Mouse (Mus musculus): ENCODE data around the gene Six1. TPM values are rescaled to one million over a fixed set of nuclear protein-coding genes. Genes with fewer than 3 reads are reported as not detected.
"Not testable (repeated sequence)": the region's sequence is repeated elsewhere in the genome, so short reads cannot be mapped to it uniquely, and the experiment has no call there.

Gene Six1
- total RNA-seq, 4 experiments from 2014 or later, result 1.6 to 3.6 (median 2.9) TPM

DNA sequence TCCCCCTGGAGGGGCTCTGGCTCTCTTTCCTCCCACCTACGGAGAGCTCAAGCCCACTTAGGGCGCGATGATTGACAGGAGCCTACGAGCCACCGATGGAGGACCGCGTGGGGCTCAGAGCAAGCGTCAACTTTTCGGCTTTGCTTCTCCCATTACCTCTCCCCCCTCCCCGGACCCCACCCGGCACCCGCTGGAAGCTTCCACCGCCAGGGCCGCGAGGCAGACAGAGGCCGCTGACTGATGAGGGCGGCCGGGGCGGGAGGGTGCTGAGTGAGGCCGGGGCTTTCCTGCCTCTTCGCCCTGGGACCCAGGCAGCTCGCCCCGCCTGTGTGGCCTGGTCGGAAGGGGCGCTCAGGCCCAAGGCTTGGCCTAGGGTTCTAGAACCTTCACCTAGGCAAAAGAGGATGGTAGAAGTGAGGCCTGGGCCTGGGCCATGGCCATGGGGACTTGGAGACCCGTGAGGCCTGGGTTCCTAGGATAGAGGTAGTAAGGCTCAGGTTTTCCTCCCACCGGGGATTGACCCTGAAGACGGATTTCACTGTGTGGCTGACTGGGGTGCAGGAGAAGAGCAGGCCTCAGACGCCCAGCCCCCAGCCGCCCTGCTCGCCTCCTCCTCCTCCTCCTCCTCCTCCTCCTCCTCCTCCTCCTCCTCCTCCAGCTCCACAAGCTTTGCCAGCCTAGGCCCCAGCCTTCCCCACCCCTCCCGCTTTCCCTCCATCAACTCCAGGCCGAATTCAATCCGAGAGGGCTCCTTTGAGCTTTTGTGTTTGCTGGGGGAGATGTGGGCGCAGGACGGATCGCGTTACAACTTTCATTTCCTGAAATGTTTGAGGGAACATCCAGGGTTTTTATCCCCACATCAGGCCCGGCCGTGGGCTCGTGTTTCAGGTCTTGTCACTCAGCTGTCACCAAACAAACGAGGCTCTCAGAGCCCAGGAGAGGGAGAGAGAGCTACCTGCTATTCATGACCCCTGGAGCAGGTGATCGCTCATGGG lies 18.5 kb downstream of the Six1 start:
- DNase-seq (ENCODE audit: low spot score), result no peak

DNA sequence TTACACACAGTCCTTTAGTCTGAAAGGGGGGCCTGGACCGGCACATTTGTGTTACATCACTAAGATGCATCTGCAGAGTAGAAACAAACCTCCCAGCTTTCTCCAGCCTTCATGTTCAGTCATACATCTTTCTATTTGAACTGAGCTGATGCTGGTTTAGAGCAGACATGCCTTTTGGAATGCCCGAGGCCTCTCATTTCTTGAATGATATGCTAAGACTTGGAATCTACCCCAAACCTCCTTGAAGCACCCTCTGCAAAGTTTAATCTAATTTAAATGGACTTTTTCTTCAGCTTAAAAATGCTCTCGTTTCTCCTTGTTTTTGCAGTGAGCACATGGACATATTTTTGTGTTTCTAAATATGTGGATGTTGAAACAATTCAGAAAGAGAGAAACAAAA lies 21.0 kb downstream of the Six1 start:
- DNase-seq (ENCODE audit: low spot score), result no peak

GRCm38 (mm10) chr12:73031315-73031714 lies 22.4 kb downstream of the Six1 start:
- no peak for DNase-seq (ENCODE audit: low spot score)

GRCm38 (mm10) chr12:73025490-73025889 lies 28.2 kb downstream of the Six1 start:
- DNase-seq (ENCODE audit: low spot score), result peak; percentile 91

DNA sequence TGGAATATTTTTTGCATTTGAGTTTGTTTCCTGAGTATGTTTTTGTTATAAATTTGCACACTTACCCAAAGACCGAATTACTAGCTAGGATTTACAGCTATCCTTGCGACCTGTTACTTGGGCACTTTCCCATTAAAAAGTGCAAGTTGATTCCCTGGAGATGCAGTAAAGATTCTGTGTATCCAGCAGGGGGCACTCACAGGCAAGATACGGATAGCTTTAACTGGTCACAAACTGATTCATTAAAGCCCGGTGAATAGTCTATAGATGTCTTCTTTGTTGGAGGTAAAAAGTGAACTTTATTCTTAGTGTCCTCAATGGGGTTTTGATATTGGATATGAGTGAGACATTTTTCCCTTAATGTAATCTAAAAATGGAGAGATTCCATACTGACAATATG lies 32.7 kb downstream of the Six1 start:
- DNase-seq (ENCODE audit: low spot score), result peak; percentile 78

DNA sequence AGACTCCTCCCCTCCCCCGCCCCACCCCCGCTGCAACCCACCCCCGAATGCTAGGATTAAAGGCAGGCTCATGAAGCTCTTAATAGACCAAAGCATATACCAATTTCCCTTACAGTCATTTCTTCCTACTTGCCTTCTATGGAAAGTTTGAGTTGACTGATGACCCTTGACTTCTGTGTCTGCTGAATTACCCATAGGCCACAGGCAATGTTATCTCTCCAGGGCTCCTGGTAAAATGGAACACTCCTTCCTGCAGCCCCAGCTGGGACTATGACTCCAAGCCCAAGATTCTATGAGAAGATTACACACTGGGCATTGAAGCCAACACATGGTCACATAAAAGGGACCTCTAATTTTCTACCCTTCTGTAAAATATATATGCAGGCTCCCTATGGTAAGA lies 33.3 kb downstream of the Six1 start:
- no peak for DNase-seq (ENCODE audit: low spot score)

- DNase-seq (ENCODE audit: low spot score), result no peak
Observed at GRCm38 (mm10) chr12:73018838-73019237, 34.8 kb downstream of the Six1 start.

GRCm38 (mm10) chr12:73016171-73016570 lies 37.5 kb downstream of the Six1 start:
- DNase-seq (ENCODE audit: low spot score), result no peak

- no peak for DNase-seq (ENCODE audit: low spot score)
Observed at GRCm38 (mm10) chr12:73014311-73014710, 39.4 kb downstream of the Six1 start.

DNA sequence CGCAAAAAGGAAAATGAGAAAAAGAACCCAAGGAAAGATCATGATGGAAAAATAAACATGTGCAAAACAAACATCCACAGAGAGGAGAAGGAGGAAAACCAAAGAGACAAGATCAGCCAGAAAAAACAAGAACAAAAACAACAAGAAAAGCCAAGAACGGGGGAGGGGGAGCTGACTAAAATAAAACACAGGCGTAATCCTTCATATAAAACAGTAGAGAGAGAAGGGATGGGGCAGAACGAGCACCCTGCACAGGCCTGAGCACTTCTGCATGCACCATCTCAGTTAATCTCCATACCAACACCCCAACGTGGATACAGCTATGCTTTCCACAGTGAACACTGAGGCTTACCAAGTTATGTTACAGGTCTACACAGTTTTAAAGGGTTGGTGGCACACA lies 40.9 kb downstream of the Six1 start:
- DNase-seq (ENCODE audit: low spot score), result peak; percentile 33

GRCm38 (mm10) chr12:73012136-73012785 lies 41.4 kb downstream of the Six1 start:
- peak; percentile 51 for DNase-seq (ENCODE audit: low spot score)

DNA sequence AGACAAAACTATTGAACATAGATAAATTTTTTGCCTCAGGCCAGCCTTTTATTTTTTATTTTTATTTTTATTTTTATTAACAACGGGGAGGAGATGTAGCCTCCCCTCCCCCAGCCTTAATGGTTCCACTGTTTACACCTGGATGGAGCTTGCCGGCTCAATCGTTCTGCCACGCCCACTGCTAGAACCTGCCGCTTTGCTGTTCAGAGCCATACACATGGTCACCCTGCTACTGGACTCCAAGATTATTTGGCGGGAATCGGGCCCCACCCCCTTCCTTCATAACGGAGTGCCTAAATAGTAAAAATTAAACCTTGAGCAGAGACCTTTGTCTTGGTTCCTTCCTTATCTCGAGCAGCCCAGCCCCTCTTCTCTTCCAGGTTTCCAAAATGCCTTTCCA lies 50.8 kb downstream of the Six1 start:
- not testable (repeated sequence) for DNase-seq (ENCODE audit: low spot score)

- DNase-seq (ENCODE audit: low spot score), result not testable (repeated sequence)
Observed at GRCm38 (mm10) chr12:73002281-73002680, 51.4 kb downstream of the Six1 start.

- no peak for DNase-seq (ENCODE audit: low spot score)
Observed at GRCm38 (mm10) chr12:72998105-72999001, 55.3 kb downstream of the Six1 start.

GRCm38 (mm10) chr12:72996646-72997045 lies 57.0 kb downstream of the Six1 start:
- no peak for DNase-seq (ENCODE audit: low spot score)

Other genes starting within 250 kb of the Six1 start
- gene Six6, start 114.0 kb downstream of the Six1 start, total RNA-seq (2022), result not detected
- gene 4930447C04Rik, start 113.1 kb downstream of the Six1 start, total RNA-seq (2022), result 1 to 10 TPM in 1 of 4 experiments, under 1 TPM in 3; 0.52 to 1.4 (median 0.74) TPM
- 1 to 10 TPM; 5.1 to 7.8 (median 6.7) TPM for gene Six4, start 59.6 kb upstream of the Six1 start, total RNA-seq (2022)
- gene Mnat1, start 69.8 kb upstream of the Six1 start, total RNA-seq (2022), result 10 to 100 TPM; 18.1 to 22.3 (median 20.5) TPM
- 10 to 100 TPM; 39.5 to 63.8 (median 49.1) TPM for gene Trmt5, start 232.8 kb upstream of the Six1 start, total RNA-seq (2022)
- 1 to 10 TPM; 3.2 to 5.8 (median 4.5) TPM for gene Slc38a6, start 232.9 kb upstream of the Six1 start, total RNA-seq (2022)

Measured in heart, adult 8-10 months (tissue).